Mouse (Mus musculus): ENCODE measurements around the gene 1700029J07Rik. TPM values are rescaled to one million over a fixed set of nuclear protein-coding genes. Genes with fewer than 3 reads are reported as not detected.

Gene 1700029J07Rik
- polyA plus RNA-seq, 1 experiment from 2014 or later, result 3.3 TPM

- H3K9ac ChIP-seq (ENCODE audit: low read depth, low read length), result no peak overlapping the region
- no peak for TF ChIP-seq CTCF (IDR thresholded peaks at IDR 0.05; ENCODE audit: low read depth)
- H3K4me1 ChIP-seq (replicated peaks; ENCODE audit: insufficient read depth, low read length), result peaks cover 5% of the 10 kb centered on the region; the same call in 1 of the 2 replicates
- 89% methylated on average over 7 of the region's 7 CpGs for WGBS
- H3K9me3 ChIP-seq (replicated peaks; ENCODE audit: low read length), result no peaks in the 10 kb centered on the region
- no peaks in the 10 kb centered on the region for H3K36me3 ChIP-seq (ENCODE audit: insufficient read depth, low read length)
- no peak overlapping the region for H3K4me3 ChIP-seq (replicated peaks; ENCODE audit: low read depth, low read length)
- H3K27ac ChIP-seq, result no peak overlapping the region
- ATAC-seq (replicated peaks; ENCODE audit: low FRiP score, low read depth), result no peak
- no peak for DNase-seq (ENCODE audit: low spot score)
- H3K27me3 ChIP-seq (ENCODE audit: insufficient read depth, low read length), result no peaks in the 10 kb centered on the region
- H3K4me2 ChIP-seq (ENCODE audit: low read length), result no peak overlapping the region
Observed at GRCm38 (mm10) chr8:45920392-45920791, 54.7 kb downstream of the 1700029J07Rik start.

- no peak overlapping the region for H3K9ac ChIP-seq (ENCODE audit: low read depth, low read length)
- ATAC-seq (replicated peaks; ENCODE audit: low FRiP score, low read depth) (no peak), DNase-seq (ENCODE audit: low spot score) (no peak)
- WGBS, result 82% methylated on average over 15 of the region's 15 CpGs
- no peak overlapping the region for H3K4me3 ChIP-seq (replicated peaks; ENCODE audit: low read depth, low read length)
- H3K4me2 ChIP-seq (ENCODE audit: low read length), result no peak overlapping the region
- TF ChIP-seq CTCF (IDR thresholded peaks at IDR 0.05; ENCODE audit: low read depth), result no peak
- no peaks in the 10 kb centered on the region for H3K36me3 ChIP-seq (ENCODE audit: insufficient read depth, low read length)
- no peaks in the 10 kb centered on the region for H3K27me3 ChIP-seq (ENCODE audit: insufficient read depth, low read length)
- H3K9me3 ChIP-seq (replicated peaks; ENCODE audit: low read length), result no peaks in the 10 kb centered on the region
- H3K27ac ChIP-seq, result no peak overlapping the region
- H3K4me1 ChIP-seq (replicated peaks; ENCODE audit: insufficient read depth, low read length), result peaks cover 5% of the 10 kb centered on the region; the same call in 1 of the 2 replicates
Observed at GRCm38 (mm10) chr8:45918891-45919290, 56.2 kb downstream of the 1700029J07Rik start.

- no peaks in the 10 kb centered on the region for H3K9me3 ChIP-seq (replicated peaks; ENCODE audit: low read length)
- peak overlapping the region; percentile 31; the same call in 1 of the 2 replicates for H3K27ac ChIP-seq
- WGBS, result 32% methylated on average over 20 of the region's 20 CpGs
- ATAC-seq (replicated peaks; ENCODE audit: low FRiP score, low read depth) (no peak; the same call in 1 of the 2 replicates), DNase-seq (ENCODE audit: low spot score) (peak; percentile 76)
- H3K4me3 ChIP-seq (replicated peaks; ENCODE audit: low read depth, low read length), result peak overlapping the region; percentile 13; the same call in 1 of the 2 replicates
- no peak for TF ChIP-seq CTCF (IDR thresholded peaks at IDR 0.05; ENCODE audit: low read depth)
- H3K4me1 ChIP-seq (replicated peaks; ENCODE audit: insufficient read depth, low read length), result peaks cover 5% of the 10 kb centered on the region; the same call in 1 of the 2 replicates
- H3K27me3 ChIP-seq (ENCODE audit: insufficient read depth, low read length), result no peaks in the 10 kb centered on the region
- no peaks in the 10 kb centered on the region for H3K36me3 ChIP-seq (ENCODE audit: insufficient read depth, low read length)
- 0 out of 2 replicates have a peak overlapping the region, but pooled peaks have one; percentile 18 for H3K9ac ChIP-seq (ENCODE audit: low read depth, low read length)
- peak overlapping the region; percentile 47 for H3K4me2 ChIP-seq (ENCODE audit: low read length)
Observed at GRCm38 (mm10) chr8:45917040-45917679, 57.9 kb downstream of the 1700029J07Rik start.

GRCm38 (mm10) chr8:45916496-45916895, 58.6 kb downstream of the 1700029J07Rik start:
- Histone ChIP-seq H3K4me1 (replicated peaks; ENCODE audit: insufficient read depth, low read length) (peaks cover 5% of the 10 kb centered on the region; the same call in 1 of the 2 replicates), H3K27ac (peak overlapping the region; percentile 31; the same call in 1 of the 2 replicates), H3K27me3 (ENCODE audit: insufficient read depth, low read length) (no peaks in the 10 kb centered on the region), H3K9me3 (replicated peaks; ENCODE audit: low read length) (no peaks in the 10 kb centered on the region), H3K36me3 (ENCODE audit: insufficient read depth, low read length) (no peaks in the 10 kb centered on the region), H3K4me3 (replicated peaks; ENCODE audit: low read depth, low read length) (no peak overlapping the region), H3K4me2 (ENCODE audit: low read length) (peak overlapping the region; percentile 47; the same call in 1 of the 2 replicates), H3K9ac (ENCODE audit: low read depth, low read length) (no peak overlapping the region)
- ATAC-seq (replicated peaks; ENCODE audit: low FRiP score, low read depth) (no peak), DNase-seq (ENCODE audit: low spot score) (no peak)
- TF ChIP-seq CTCF (IDR thresholded peaks at IDR 0.05; ENCODE audit: low read depth), result no peak
- WGBS, result 79% methylated on average over 3 of the region's 3 CpGs

- peaks cover 5% of the 10 kb centered on the region; the same call in 1 of the 2 replicates for H3K4me1 ChIP-seq (replicated peaks; ENCODE audit: insufficient read depth, low read length)
- no peak for TF ChIP-seq CTCF (IDR thresholded peaks at IDR 0.05; ENCODE audit: low read depth)
- 47% methylated on average over 11 of the region's 11 CpGs for WGBS
- ATAC-seq (replicated peaks; ENCODE audit: low FRiP score, low read depth) (peak; percentile 55; the same call in 1 of the 2 replicates), DNase-seq (ENCODE audit: low spot score) (peak; percentile 70)
- no peak overlapping the region for H3K9ac ChIP-seq (ENCODE audit: low read depth, low read length)
- H3K27ac ChIP-seq, result peak overlapping the region; percentile 68; the same call in 1 of the 2 replicates
- no peaks in the 10 kb centered on the region for H3K36me3 ChIP-seq (ENCODE audit: insufficient read depth, low read length)
- H3K4me2 ChIP-seq (ENCODE audit: low read length), result peak overlapping the region; percentile 31; the same call in 1 of the 2 replicates
- H3K4me3 ChIP-seq (replicated peaks; ENCODE audit: low read depth, low read length), result no peak overlapping the region
- H3K27me3 ChIP-seq (ENCODE audit: insufficient read depth, low read length), result no peaks in the 10 kb centered on the region
- no peaks in the 10 kb centered on the region for H3K9me3 ChIP-seq (replicated peaks; ENCODE audit: low read length)
Observed at GRCm38 (mm10) chr8:45913707-45914106, 61.3 kb downstream of the 1700029J07Rik start.

GRCm38 (mm10) chr8:45906251-45906619, 68.8 kb downstream of the 1700029J07Rik start:
- DNase-seq (ENCODE audit: low spot score) (no peak), ATAC-seq (replicated peaks; ENCODE audit: low FRiP score, low read depth) (no peak)
- Histone ChIP-seq H3K4me1 (replicated peaks; ENCODE audit: insufficient read depth, low read length) (no peaks in the 10 kb centered on the region), H3K9ac (ENCODE audit: low read depth, low read length) (no peak overlapping the region), H3K27ac (no peak overlapping the region), H3K9me3 (replicated peaks; ENCODE audit: low read length) (no peaks in the 10 kb centered on the region), H3K36me3 (ENCODE audit: insufficient read depth, low read length) (no peaks in the 10 kb centered on the region), H3K27me3 (ENCODE audit: insufficient read depth, low read length) (no peaks in the 10 kb centered on the region), H3K4me3 (replicated peaks; ENCODE audit: low read depth, low read length) (no peak overlapping the region), H3K4me2 (ENCODE audit: low read length) (no peak overlapping the region)
- TF ChIP-seq CTCF (IDR thresholded peaks at IDR 0.05; ENCODE audit: low read depth), result no peak
- WGBS, result 85% methylated on average over 4 of the region's 4 CpGs

All from kidney, postnatal 0 days (tissue).